Mouse (Mus musculus) bone marrow, adult 2 months (tissue): ENCODE data around the gene Gkn2.

ENCODE experiments used
- CTCF ChIP-seq: fragments of 200-500 bp; IDR thresholded peaks from 2 replicates; pipeline ENCODE4 v1.5.1; 2011; ENCODE audit warnings: low read length, control low read depth; ENCODE audit not compliant: control insufficient read depth, insufficient read depth
- POLR2A ChIP-seq: fragments of 200-500 bp; IDR thresholded peaks from 2 replicates; pipeline ENCODE4 v1.6.1; 2011; ENCODE audit warnings: low read depth, mild to moderate bottlenecking, control low read depth, low read length, borderline replicate concordance; ENCODE audit not compliant: control insufficient read depth

- no peak for TF ChIP-seq CTCF
- no peak for TF ChIP-seq POLR2A
Measured at GRCm38 (mm10) chr6:87394783-87395182, 21.6 kb downstream of the Gkn2 start.
